Mouse (Mus musculus): ENCODE data around the gene Smpdl3a.

Gene Smpdl3a

DNA sequence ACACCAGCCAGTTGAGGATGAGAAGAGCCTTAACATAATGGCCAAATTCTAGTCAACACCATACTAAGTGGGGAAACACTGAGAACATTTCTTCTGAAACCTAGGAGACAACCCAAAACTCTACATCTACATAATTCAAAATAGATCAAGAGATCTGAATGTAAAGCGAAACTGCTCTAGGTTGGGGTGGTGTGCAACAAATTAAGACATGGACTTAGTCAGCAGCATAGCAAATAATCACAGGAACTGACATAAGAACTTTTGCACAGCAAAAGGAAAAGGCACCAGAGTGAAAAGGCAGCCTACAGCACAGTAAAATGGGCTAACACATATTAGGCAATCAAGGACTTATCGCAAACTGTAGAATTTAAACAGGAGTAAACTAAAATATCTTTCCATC is 25.1 kb downstream of the Smpdl3a start:
- CTCF ChIA-PET: no interaction called here

DNA sequence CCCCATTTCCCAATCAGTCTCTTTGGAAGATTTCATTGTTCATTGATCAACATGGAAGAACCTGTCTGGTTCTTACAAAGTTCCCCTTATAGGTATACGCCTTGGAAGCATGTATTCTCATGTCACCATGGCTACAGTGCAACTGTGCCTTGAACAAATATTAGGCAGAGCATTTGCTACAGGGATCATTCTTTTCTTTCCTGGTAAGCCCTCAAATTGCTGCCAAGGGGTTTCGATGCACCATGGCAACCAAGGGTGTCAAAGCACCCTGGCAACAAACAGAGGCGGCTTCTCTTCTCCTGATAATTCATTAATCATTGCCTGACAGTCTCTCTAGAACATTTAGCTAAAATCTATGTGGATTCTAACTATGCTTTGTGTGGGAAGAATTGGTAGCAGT is 28.3 kb downstream of the Smpdl3a start:
- CTCF ChIA-PET: no interaction called here

DNA sequence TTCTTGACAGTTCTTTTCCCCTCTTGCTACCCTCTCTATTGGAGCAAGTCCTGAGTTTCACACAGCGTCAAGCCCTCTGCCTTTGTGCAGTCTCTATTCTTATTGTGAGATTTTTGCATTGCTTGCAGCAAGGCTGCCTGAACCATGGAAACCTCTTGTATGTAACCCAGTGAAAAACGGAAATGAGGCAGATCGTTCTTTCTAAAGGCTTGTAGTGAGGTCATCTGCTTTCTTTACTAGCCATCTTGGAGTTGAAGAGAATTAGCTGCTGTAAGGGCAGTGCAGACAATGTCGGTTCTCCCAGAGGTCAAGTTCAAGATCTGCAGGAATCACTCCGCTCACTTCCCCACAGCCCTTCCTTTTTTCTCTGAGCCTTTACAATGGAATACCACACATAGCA is 34.5 kb downstream of the Smpdl3a start:
- CTCF ChIA-PET: no interaction called here

DNA sequence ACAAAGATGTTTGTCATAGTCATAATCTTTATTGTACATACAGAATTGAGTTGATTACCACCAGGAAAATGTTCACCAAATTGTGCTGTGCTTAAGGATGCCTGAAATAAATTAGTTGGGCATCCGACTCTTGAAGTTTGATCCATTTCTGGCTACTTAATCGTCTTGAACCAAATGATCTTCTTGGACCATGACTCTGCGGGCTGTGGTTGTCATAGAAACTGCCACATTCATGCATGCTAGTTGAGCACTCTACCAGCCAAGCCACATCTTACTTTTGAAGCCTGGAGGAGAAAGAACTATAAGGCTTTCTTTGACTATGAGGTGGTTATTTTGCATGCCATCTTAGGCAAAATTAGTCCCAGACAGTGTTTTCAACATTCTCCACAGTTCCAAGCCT is 35.5 kb downstream of the Smpdl3a start:
- CTCF ChIA-PET: no interaction called here

DNA sequence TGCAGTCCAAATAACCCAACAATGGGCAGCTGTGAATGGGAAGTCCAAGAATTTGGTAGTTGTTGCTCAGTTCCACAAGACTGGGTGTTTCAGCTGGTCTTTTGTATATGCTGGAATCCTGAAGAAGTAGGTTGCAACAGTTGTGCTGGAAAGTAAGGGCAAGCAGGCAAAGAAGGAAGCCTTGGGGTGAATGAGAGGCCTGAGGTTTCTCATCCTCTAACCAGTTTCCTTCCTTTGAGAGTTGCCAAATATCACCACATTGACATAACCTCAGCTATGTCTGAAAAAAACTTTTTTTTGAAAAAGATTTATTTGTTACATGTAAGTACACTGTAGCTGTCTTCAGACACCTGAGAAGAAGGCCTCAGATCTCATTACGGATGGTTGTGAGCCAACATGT is 41.0 kb downstream of the Smpdl3a start:
- CTCF ChIA-PET: no interaction called here

DNA sequence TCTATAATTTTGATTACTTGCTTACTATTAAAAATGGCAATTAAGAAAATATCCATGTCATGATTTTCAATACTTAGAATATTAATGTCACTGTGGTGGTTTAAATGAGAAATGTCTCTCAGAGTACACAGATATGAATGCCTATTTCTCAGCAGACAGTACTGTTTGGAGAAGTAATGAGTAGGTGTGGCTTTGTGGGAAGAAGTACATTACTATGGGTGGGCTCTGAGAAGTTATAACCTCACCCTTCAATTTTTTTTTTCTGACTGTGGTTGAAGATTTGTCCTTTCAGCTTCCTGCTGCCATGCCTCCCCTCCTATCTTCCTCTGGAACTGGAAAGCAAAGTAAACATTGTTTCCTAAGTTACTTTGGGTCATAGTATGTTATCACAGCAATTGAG is 41.8 kb downstream of the Smpdl3a start:
- CTCF ChIA-PET: no interaction called here

DNA sequence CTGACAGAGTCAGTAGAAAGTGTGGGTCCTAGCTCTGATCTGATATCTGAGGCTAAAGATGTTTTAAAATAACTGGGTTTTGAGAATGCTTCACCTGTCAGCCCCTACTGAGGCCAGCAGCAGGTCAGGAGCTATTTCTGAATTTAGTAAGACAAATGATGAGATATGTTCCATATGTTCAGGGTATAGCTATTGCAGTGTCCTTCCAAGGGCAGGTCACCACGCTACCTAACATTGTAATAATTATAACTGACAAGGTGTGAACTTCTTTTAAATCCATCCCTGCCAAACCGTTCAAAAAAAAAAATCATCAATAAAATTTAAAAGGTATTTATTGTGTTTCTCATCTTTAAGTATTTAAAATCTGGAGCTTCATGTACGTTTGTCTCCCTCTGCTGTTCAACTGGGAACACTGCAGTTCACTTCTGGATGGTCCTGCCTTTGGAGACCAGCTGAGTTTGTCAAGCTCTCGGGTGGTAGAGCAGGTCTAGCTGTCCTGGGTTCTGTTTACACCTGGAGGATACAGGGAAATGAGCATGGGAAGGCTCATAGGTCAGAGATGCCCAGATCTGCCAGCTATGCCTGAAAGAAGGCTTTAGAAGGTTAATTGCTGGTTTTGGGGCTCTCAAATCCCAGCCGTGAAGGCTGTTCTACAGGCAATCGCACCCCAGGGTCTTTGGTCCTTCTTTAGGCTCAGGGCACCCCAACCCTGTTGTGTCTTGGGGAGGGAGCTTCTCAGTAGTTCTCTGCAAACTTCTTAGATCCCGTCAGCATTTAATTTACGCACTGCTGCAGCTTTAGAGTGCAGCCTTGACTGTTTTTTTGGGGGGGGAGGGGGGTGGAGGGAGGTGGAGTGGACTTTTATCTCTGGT is 47.7 kb downstream of the Smpdl3a start:
- CTCF ChIA-PET: interaction anchor here (0.6 to 1.9 kb wide), 7 partner anchors 45 to 195 kb away, joined by 3 to 35 read pairs (median 5); partner anchors contain the start of gene Smpdl3a

DNA sequence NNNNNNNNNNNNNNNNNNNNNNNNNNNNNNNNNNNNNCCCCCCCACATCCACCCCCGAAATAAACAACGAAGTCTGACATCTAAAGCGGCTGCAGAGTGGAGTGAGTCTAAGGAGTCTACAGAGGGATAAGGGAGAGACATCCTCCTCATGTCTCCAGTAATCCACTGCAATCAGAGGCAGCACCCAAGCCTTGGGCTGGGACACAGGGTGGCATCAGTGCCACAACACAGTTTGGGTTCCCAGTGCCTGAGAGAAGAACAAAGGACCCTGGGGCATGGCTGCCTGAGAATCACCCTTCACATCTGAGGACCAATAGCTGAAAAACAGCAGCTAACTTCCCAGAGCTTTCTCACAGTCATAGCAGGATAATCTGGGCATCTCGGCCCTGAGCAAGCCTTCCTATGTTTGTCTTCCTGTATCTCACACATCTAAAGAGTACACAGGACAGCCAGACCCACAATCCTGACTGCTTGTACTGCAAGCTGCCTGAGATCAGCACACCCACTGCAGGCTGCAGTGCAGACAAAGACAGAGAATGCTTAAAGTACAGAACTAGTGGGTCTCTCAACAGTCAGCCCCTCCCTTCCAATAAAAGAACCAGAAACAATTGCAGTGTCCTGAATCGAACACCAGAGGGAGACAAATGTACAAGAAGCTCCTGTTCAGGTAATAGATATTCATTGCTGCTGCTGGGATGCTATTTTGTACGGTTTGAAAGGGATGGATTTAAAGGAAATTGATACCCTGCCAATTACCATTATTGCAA is 54.0 kb downstream of the Smpdl3a start:
- CTCF ChIA-PET: no interaction called here

Measured in spleen, embryonic (tissue).